Mouse (Mus musculus) spleen, adult 12 weeks (tissue): ENCODE results near the gene Ydjc.
A peak's percentile ranks its signal among the peaks of the same experiment; 100 is the strongest.

ENCODE experiments used
- DNase-seq: peaks from one replicate; pipeline ENCODE4 v3.0.0; 2022; ENCODE audit warnings: low spot score

Ydjc gene

GRCm38 (mm10) chr16:17144339-17144738 lies at the start of gene Ydjc:
Ydjc (plus strand) TSS chr16:17144621.
- no peak for DNase-seq

- DNase-seq = no peak
Observed at GRCm38 (mm10) chr16:17096938-17097337, 47.5 kb upstream of the Ydjc start.

- DNase-seq = no peak
Observed at GRCm38 (mm10) chr16:17102630-17103220, 41.7 kb upstream of the Ydjc start.

DNA sequence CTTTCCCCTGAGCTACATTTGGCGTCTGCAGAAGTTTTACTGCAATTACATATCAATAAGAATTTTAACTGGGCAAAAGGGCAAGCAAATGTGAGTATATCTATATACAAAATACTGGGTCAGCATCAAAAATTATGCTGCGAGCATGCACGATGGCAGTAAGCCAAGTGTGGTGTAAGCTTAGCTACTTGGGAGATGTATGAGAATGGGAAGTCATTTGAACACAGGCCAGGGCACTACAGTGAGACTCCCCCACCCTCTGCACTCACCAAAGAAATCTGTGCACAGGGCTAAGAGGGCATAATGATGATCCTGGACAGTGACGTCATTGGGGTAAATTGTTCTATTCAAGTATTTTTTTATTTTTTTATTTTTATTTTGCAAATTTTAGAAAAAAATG lies 39.8 kb upstream of the Ydjc start:
- no peak for DNase-seq

GRCm38 (mm10) chr16:17110771-17111743 lies 33.4 kb upstream of the Ydjc start, which contains the start of gene Ppil2:
Ppil2 (minus strand) TSS chr16:17111257.
- DNase-seq = peak; percentile 53

DNA sequence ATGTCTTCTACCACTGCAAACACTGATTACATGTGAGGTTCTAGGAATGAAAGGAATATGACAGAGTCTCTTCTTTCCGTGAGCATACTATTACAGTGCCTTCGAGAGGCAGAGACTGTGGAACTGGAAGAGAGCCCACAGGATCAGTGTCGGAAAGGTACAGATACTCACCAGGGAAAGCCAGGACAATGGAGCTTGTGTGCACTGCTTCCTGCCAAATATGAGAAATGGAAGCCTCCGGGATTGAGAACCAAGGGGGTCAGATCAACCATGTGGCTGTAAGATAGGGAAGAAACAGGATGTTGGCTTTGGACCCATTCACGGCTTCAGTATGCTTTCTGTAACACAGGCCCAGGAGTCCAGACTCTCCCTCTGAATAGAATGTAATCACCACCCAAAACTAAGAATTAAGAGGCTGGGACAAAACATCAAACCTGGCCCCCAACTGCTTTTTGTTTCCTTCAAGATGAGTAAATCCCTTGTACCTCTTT lies 27.1 kb upstream of the Ydjc start:
- no peak for DNase-seq

DNA sequence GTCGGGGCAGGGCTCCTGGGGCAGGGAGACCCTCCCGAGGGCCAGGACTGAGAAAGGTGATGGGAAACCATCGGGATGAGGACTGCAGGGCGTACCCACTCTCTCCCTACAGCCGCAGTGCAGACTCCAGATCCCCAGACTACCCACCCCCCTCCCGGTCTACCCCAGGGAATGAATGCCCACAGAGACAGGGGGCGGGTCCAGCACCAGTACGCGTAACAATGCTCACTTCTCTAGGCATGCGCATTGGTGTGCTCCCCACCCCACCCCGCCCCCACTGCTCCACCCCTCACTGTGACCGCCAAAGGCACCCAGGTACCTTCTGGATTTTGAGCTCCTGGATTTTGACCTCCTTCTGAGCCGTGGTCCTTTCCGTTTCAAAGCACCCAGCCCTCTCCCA lies 22.9 kb upstream of the Ydjc start:
- no peak for DNase-seq

DNA sequence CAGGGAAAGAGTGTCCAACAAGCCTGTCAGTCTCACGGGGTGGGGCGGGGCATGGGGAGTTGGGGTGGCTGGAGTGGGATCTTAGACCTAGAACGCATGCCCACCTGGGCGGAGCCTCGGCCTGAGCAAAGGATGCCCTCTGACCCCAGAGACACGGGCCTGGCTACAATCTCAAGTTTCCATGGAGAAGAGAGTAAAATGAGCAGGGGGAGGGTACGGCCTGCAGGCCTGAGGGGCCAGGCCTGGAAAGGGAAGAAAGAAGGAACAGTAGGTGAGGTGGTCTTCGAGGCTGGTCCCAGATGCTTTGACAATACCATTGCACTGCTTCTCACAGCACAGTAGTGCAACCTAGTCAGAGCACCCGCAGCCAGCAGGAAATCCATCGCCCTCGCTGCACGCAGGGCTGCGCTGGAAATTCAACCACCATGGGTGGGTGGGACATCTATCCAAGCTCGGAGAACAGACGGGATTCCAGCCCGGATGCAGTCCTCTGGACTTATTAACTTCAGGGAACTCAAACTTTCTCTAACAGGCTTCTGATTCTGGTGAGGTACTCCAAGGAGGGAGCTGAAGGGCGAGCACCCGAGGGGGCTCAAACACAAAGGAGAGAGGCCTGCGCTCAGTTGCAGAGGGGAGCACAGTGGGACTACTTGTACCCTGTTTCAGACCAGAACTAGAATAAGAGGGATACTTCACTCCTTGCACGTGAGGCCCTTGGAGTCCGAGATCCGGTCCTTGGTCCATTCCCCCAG lies 20.1 kb upstream of the Ydjc start:
- DNase-seq = no peak

DNA sequence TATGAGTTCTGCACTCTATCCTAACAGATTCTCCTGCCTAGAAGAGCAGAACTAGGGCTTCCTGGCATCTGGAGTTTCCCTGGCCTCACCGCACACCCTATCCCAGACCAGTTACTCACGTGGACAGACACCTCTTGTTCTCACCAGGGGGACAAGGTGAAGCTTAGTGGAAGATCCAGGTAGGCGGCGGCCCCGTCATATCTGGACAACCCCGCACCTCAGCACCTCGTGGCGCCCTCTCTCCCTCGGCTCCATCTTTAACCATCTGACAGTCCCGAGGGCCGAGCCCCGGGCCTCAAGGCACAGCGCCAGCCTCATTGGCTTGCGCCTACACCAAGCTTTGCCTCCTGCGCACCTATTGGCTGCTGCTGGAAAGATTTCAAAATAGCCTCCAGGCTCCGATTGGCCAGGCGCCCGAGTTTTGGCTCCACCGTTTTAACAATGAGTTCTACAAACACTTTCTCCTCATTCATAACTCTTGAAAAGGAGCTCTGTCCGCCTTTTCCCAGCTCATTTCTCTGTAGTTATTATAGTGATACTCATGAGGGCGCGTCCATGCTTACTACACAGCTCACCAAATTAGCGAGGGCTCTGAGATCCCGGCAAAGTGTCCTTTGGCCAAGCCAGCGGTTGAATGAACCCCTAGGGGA lies 19.4 kb upstream of the Ydjc start, which contains the start of gene 2610318N02Rik:
Gene 2610318N02Rik (minus strand): TSS at position 297 of the 650 bp plus-strand sequence.
- DNase-seq = peak; percentile 73

- DNase-seq = peak; percentile 28
Observed at GRCm38 (mm10) chr16:17127292-17127691, 17.1 kb upstream of the Ydjc start.

- peak; percentile 36 for DNase-seq
Observed at GRCm38 (mm10) chr16:17131191-17132088, 13.0 kb upstream of the Ydjc start.

DNA sequence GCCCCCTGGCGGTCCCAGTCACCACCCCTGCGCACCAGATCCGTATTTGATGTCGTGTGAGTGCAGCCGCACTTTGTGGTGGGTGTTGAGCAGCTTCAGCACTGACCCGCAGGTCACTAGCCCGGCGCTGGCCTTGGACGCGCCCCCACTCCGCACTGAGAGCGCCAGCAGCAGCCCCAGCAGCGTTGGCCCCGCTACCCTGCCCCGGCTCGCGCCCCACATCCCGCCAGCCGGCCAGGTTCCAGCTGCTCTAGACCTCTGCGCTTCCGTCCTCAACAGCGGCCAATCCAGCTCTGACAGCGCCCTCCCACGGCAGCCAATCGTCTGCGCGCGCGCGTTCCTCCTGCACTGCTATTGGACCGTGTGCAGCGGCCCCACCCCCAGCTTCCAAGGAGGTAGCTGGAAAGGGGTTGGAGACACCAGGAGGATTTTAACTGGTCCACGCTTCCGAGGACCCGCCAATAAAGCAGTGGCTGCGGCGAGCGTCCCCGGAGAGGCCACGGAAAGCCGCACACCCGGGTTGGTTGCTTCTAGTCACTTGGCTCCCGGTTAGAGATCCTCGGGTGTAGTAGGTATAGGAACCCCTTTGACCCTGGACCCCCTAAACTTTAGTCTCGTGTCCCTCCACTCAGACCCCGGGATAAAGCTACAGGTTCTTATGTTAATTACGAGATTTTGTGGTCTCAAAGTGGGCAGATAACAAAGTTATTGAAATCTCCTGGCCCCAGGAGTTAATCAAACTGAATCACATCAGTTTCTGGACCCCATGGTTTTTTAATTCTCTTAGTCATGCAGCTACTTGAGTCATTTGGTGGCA lies 12.1 kb upstream of the Ydjc start, which contains the start of gene Sdf2l1:
Gene Sdf2l1 (minus strand): TSS at position 295 of the 817 bp plus-strand sequence.
- DNase-seq = peak; percentile 93

- DNase-seq = no peak
Observed at GRCm38 (mm10) chr16:17132906-17133200, 11.6 kb upstream of the Ydjc start.

GRCm38 (mm10) chr16:17137355-17137754 lies 7.1 kb upstream of the Ydjc start:
- no peak for DNase-seq

GRCm38 (mm10) chr16:17146772-17147235 lies 2.4 kb downstream of the Ydjc start, which contains the start of gene Ccdc116:
Ccdc116 (minus strand) TSS chr16:17147229.
- DNase-seq = peak; percentile 63

DNA sequence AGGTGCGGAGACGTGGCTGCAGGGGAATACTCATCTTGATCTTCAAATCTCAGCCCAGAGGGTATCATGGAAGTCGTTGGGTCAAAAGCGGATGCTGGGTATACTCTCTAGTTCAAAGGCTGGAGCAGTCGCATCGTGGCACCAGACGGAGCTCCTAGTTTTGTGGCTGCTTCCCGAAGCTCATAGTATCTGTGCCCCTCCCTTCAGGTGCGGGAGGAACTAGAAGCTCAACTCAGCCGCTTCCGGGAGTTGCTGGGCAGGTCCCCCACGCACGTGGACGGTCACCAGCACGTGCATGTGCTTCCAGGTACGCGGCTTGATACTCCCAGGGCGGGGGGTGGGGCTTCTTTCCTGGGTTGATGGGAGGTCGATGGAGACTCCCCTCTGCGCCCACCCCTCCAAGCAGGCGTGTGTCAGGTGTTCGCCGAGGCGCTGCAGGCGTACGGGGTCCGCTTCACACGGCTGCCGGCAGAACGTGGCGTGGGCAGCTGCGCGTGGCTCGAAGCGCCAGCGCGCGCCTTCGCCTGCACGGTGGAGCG lies 3.0 kb downstream of the Ydjc start:
- no peak for DNase-seq

- no peak for DNase-seq
Observed at GRCm38 (mm10) chr16:17148084-17148483, 3.7 kb downstream of the Ydjc start.

DNA sequence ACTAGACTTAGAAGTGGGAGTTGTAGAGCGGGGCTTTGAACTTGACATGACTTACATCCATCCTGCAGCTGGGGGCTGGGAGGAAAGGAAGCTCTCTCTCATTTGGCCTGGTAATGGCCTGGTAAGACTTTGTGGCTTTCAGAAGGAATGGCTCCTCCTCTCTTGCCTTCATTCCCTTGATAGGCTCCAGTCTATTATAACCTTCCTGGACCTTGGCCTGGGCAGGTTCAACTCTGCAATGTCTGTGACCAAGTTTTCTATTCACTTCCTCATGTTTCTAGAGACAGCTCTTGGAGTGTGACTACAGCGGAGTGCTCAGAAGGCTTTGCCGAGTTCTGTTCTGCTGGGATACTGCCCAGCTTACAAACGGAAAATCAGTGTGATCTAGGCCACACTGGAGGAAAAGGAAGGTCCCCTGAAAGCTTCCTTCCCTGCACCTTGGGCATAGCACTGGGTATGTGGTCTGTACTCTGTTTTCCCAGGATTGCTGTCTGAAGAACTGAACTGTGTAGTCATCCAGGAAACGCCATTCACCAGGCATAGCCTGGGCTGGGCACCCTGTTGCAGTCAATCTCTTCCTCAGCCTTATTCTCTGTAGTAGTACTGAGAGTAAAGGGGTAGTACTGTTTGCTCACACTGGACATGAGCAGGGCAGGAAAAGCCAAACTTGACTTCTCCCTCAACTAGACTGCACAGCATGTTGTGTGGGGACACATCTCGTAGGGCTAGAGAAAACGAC lies 6.3 kb downstream of the Ydjc start:
- no peak for DNase-seq

DNA sequence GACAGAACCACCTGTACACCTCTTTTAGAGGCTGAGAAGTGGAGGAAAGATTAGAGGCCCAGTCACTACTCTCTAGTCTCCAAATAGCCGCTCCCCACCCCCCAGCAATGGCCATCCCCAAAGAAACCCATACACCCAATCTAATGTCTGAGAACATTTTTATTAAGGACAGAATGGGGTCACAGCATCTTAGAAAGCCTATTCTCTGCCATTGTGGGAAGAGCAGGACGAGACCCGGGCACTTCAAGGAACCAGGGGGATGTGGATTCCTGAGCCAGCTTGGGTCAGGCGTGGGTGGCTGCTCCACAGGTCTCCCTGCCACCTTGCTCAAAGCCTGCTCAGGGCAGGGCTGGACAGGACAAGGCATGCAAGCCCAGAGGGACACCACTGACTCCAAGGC lies 7.5 kb downstream of the Ydjc start:
- DNase-seq = no peak
